Mouse (Mus musculus) thymus, adult 18-20 months (tissue): ENCODE measurements around the gene Arl4c.

ENCODE experiments used
- DNase-seq, 2 experiments: peaks; one replicate each; pipeline ENCODE4 v3.0.0; 2022; ENCODE audit warnings: mixed read lengths in 2 of 2

Gene Arl4c

GRCm38 (mm10) chr1:88699856-88700791 is 1.9 kb downstream of the Arl4c start:
- peak; percentile 58 to 72 for DNase-seq

GRCm38 (mm10) chr1:88699401-88699800 is 2.6 kb downstream of the Arl4c start:
- peak; percentile 32 to 58 for DNase-seq

GRCm38 (mm10) chr1:88698926-88699325 is 3.1 kb downstream of the Arl4c start:
- no peak for DNase-seq

GRCm38 (mm10) chr1:88698131-88698530 is 3.9 kb downstream of the Arl4c start:
- DNase-seq = no peak

- no peak for DNase-seq
Measured at GRCm38 (mm10) chr1:88696408-88696807, 5.6 kb downstream of the Arl4c start.

GRCm38 (mm10) chr1:88694353-88694752 is 7.7 kb downstream of the Arl4c start:
- no peak for DNase-seq

- DNase-seq = no peak
Measured at GRCm38 (mm10) chr1:88692293-88692827, 9.7 kb downstream of the Arl4c start.

- no peak for DNase-seq
Measured at GRCm38 (mm10) chr1:88690601-88691000, 11.4 kb downstream of the Arl4c start.

- DNase-seq = no peak
Measured at GRCm38 (mm10) chr1:88684765-88685164, 17.3 kb downstream of the Arl4c start.

- peak; percentile 52 to 78 for DNase-seq
Measured at GRCm38 (mm10) chr1:88681596-88681995, 20.4 kb downstream of the Arl4c start.

- no peak for DNase-seq
Measured at GRCm38 (mm10) chr1:88680804-88681203, 21.2 kb downstream of the Arl4c start.

GRCm38 (mm10) chr1:88678231-88678739 is 23.7 kb downstream of the Arl4c start:
- DNase-seq = no peak

- DNase-seq = no peak
Measured at GRCm38 (mm10) chr1:88670807-88671206, 31.2 kb downstream of the Arl4c start.

- DNase-seq = no peak
Measured at GRCm38 (mm10) chr1:88668846-88669810, 32.9 kb downstream of the Arl4c start.

- DNase-seq = no peak
Measured at GRCm38 (mm10) chr1:88668353-88668752, 33.7 kb downstream of the Arl4c start.

GRCm38 (mm10) chr1:88664623-88665022 is 37.4 kb downstream of the Arl4c start:
- DNase-seq = no peak

GRCm38 (mm10) chr1:88662736-88663135 is 39.3 kb downstream of the Arl4c start:
- no peak for DNase-seq

- no peak for DNase-seq
Measured at GRCm38 (mm10) chr1:88661209-88661608, 40.8 kb downstream of the Arl4c start.

- no peak for DNase-seq
Measured at GRCm38 (mm10) chr1:88658290-88658857, 43.6 kb downstream of the Arl4c start.

GRCm38 (mm10) chr1:88656096-88656480 is 45.9 kb downstream of the Arl4c start:
- DNase-seq = no peak

- DNase-seq = peak in 1 of 2 experiments; percentile 41
Measured at GRCm38 (mm10) chr1:88655473-88656095, 46.4 kb downstream of the Arl4c start.
